Mouse (Mus musculus): ENCODE measurements at regions not wholly inside any gene's neighbourhood (a gene's known extent, or its start where the extent isn't known, plus 50 kb on each side); places are given as distances from the start of the nearest gene placed in this dataset.

- Histone ChIP-seq H3K4me1 (ENCODE audit: control insufficient read depth, insufficient read depth, low read length) (no peaks in the 10 kb centered on the region), H3K4me3 (ENCODE audit: insufficient read depth, low read length) (no peak overlapping the region), H3K27ac (ENCODE audit: insufficient read depth, low read depth, low read length) (no peak overlapping the region)
- TF ChIP-seq CTCF (IDR thresholded peaks at IDR 0.05; ENCODE audit: low read depth, low read length): no peak
- no peak for TF ChIP-seq POLR2A (IDR thresholded peaks at IDR 0.05; ENCODE audit: borderline replicate concordance, low read depth, low read length)
Measured at GRCm38 (mm10) chr11:84647104-84647503, 121.8 kb upstream of the Lhx1 start.

- H3K4me3 ChIP-seq (ENCODE audit: insufficient read depth, low read length): no peak overlapping the region
- no peak overlapping the region for H3K27ac ChIP-seq (ENCODE audit: insufficient read depth, low read depth, low read length)
- no peaks in the 10 kb centered on the region for H3K4me1 ChIP-seq (ENCODE audit: control insufficient read depth, insufficient read depth, low read length)
- TF ChIP-seq POLR2A (IDR thresholded peaks at IDR 0.05; ENCODE audit: borderline replicate concordance, low read depth, low read length): no peak
Measured at GRCm38 (mm10) chr11:84643107-84643372, 117.7 kb upstream of the Lhx1 start.

DNA sequence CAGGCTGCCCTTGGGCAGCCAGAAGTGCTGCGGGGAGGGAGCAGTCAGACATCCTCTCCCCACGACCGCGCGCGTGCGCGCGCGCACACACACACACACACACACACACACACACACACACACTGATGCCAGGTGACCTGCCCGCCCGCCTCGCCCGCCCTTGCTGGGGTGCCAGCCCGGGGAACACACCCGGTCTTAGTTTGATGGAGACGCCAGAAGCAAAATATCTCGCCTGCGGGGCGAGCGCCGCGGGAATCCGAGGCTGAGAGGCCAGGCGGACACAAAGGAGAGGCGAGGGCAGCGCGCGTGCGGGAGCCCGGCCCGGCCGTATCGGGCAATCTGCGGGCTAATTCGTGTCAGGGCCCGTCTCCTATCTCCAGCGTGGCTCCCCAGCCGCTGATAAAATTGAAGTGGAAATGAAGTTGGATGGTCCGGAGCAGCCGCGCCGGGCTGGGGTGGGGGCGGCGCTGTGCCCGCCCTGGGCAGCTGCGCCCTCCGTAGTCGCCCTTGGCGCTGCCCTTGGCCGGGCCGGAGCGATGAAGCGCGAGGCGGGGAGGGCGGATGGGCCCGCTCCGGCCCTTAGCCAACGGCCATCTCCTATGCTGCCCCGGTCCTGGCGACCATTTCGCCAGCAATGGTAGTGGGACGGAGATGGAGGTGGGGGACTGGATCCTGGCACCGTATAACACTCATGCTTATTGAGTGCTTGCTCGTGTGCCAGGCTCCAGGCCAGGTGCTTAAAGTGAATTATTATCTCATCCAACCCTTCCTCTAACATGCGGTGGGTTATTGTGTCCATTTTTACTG lies 117.2 kb upstream of the Lhx1 start:
- Histone ChIP-seq H3K4me3 (ENCODE audit: insufficient read depth, low read length) (no peak overlapping the region), H3K27ac (ENCODE audit: insufficient read depth, low read depth, low read length) (no peak overlapping the region), H3K4me1 (ENCODE audit: control insufficient read depth, insufficient read depth, low read length) (no peaks in the 10 kb centered on the region)
- TF ChIP-seq POLR2A (IDR thresholded peaks at IDR 0.05; ENCODE audit: borderline replicate concordance, low read depth, low read length) (no peak), CTCF (IDR thresholded peaks at IDR 0.05; ENCODE audit: low read depth, low read length) (no peak)

DNA sequence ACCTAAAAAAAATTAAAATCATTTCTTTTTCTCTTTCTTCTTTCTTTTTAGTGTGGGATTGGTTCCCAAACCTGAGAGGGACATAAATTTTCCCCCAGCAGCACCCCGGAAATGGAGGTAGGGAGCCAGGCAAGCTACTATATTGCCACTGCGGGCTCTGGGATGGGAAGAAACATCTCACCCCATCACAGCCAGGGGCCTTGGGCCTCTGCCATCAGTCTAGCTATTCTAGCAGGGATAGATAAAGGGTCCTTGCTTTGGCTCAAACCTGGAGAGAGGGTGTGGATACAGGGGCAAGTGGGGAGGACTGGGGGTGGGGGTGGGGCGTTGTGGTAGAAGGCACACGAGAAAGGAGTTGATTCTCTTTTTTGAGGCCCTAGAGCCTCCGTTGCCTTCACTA lies 116.3 kb upstream of the Lhx1 start:
- H3K4me1 ChIP-seq (ENCODE audit: control insufficient read depth, insufficient read depth, low read length): no peaks in the 10 kb centered on the region
- no peak for TF ChIP-seq POLR2A (IDR thresholded peaks at IDR 0.05; ENCODE audit: borderline replicate concordance, low read depth, low read length)
- no peak for TF ChIP-seq CTCF (IDR thresholded peaks at IDR 0.05; ENCODE audit: low read depth, low read length)
- H3K27ac ChIP-seq (ENCODE audit: insufficient read depth, low read depth, low read length): no peak overlapping the region
- no peak overlapping the region for H3K4me3 ChIP-seq (ENCODE audit: insufficient read depth, low read length)

GRCm38 (mm10) chr11:84638353-84638752 lies 113.0 kb upstream of the Lhx1 start:
- Histone ChIP-seq H3K27ac (ENCODE audit: insufficient read depth, low read depth, low read length) (no peak overlapping the region), H3K4me3 (ENCODE audit: insufficient read depth, low read length) (no peak overlapping the region), H3K4me1 (ENCODE audit: control insufficient read depth, insufficient read depth, low read length) (no peaks in the 10 kb centered on the region)
- TF ChIP-seq POLR2A (IDR thresholded peaks at IDR 0.05; ENCODE audit: borderline replicate concordance, low read depth, low read length) (no peak), CTCF (IDR thresholded peaks at IDR 0.05; ENCODE audit: low read depth, low read length) (no peak)

GRCm38 (mm10) chr11:84637268-84637667 lies 111.9 kb upstream of the Lhx1 start:
- Histone ChIP-seq H3K4me3 (ENCODE audit: insufficient read depth, low read length) (no peak overlapping the region), H3K27ac (ENCODE audit: insufficient read depth, low read depth, low read length) (no peak overlapping the region), H3K4me1 (ENCODE audit: control insufficient read depth, insufficient read depth, low read length) (no peaks in the 10 kb centered on the region)
- TF ChIP-seq CTCF (IDR thresholded peaks at IDR 0.05; ENCODE audit: low read depth, low read length) (no peak), POLR2A (IDR thresholded peaks at IDR 0.05; ENCODE audit: borderline replicate concordance, low read depth, low read length) (no peak)

- H3K4me3 ChIP-seq (ENCODE audit: insufficient read depth, low read length): no peak overlapping the region
- no peak for TF ChIP-seq POLR2A (IDR thresholded peaks at IDR 0.05; ENCODE audit: borderline replicate concordance, low read depth, low read length)
- no peak for TF ChIP-seq CTCF (IDR thresholded peaks at IDR 0.05; ENCODE audit: low read depth, low read length)
- H3K4me1 ChIP-seq (ENCODE audit: control insufficient read depth, insufficient read depth, low read length): no peaks in the 10 kb centered on the region
- H3K27ac ChIP-seq (ENCODE audit: insufficient read depth, low read depth, low read length): no peak overlapping the region
Measured at GRCm38 (mm10) chr11:84634990-84635389, 109.7 kb upstream of the Lhx1 start.

GRCm38 (mm10) chr11:84633300-84633699 lies 108.0 kb upstream of the Lhx1 start:
- no peaks in the 10 kb centered on the region for H3K4me1 ChIP-seq (ENCODE audit: control insufficient read depth, insufficient read depth, low read length)
- no peak overlapping the region for H3K4me3 ChIP-seq (ENCODE audit: insufficient read depth, low read length)
- TF ChIP-seq POLR2A (IDR thresholded peaks at IDR 0.05; ENCODE audit: borderline replicate concordance, low read depth, low read length) (no peak), CTCF (IDR thresholded peaks at IDR 0.05; ENCODE audit: low read depth, low read length) (no peak)
- H3K27ac ChIP-seq (ENCODE audit: insufficient read depth, low read depth, low read length): no peak overlapping the region

GRCm38 (mm10) chr11:84628111-84628510 lies 102.8 kb upstream of the Lhx1 start:
- H3K27ac ChIP-seq (ENCODE audit: insufficient read depth, low read depth, low read length): no peak overlapping the region
- no peaks in the 10 kb centered on the region for H3K4me1 ChIP-seq (ENCODE audit: control insufficient read depth, insufficient read depth, low read length)
- TF ChIP-seq POLR2A (IDR thresholded peaks at IDR 0.05; ENCODE audit: borderline replicate concordance, low read depth, low read length): no peak
- TF ChIP-seq CTCF (IDR thresholded peaks at IDR 0.05; ENCODE audit: low read depth, low read length): no peak
- H3K4me3 ChIP-seq (ENCODE audit: insufficient read depth, low read length): no peak overlapping the region

GRCm38 (mm10) chr11:84627685-84628084 lies 102.3 kb upstream of the Lhx1 start:
- Histone ChIP-seq H3K27ac (ENCODE audit: insufficient read depth, low read depth, low read length) (no peak overlapping the region), H3K4me1 (ENCODE audit: control insufficient read depth, insufficient read depth, low read length) (no peaks in the 10 kb centered on the region), H3K4me3 (ENCODE audit: insufficient read depth, low read length) (no peak overlapping the region)
- no peak for TF ChIP-seq POLR2A (IDR thresholded peaks at IDR 0.05; ENCODE audit: borderline replicate concordance, low read depth, low read length)

DNA sequence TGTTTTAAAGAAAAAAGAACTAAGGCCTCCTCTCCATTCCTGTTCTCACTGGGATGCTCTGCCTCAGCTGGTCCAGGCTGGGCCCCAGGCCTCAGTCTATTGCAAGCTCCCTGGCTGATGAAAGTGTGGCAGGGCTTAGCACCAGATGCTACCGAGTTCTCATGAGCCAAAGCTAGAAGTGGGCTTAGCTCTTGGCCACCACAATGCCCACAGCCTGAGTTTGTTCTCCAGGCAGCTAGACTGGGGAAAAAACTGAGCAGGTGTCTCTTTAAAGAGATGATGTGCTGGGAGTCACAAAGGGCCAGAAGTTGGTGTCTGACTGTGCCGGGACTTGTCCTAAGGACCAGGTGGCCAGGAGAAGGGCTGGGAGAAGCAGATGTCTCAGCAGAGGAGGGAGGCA lies 101.9 kb upstream of the Lhx1 start:
- Histone ChIP-seq H3K4me3 (ENCODE audit: insufficient read depth, low read length) (no peak overlapping the region), H3K27ac (ENCODE audit: insufficient read depth, low read depth, low read length) (no peak overlapping the region), H3K4me1 (ENCODE audit: control insufficient read depth, insufficient read depth, low read length) (no peaks in the 10 kb centered on the region)
- TF ChIP-seq POLR2A (IDR thresholded peaks at IDR 0.05; ENCODE audit: borderline replicate concordance, low read depth, low read length) (no peak), CTCF (IDR thresholded peaks at IDR 0.05; ENCODE audit: low read depth, low read length) (no peak)
